Mouse (Mus musculus) left cerebral cortex, adult 18-20 months (tissue): ENCODE measurements at regions not wholly inside any gene's neighbourhood (a gene's known extent, or its start where the extent isn't known, plus 50 kb on each side); places are given as distances from the start of the nearest gene placed in this dataset.
"Not testable (repeated sequence)": the region's sequence is repeated elsewhere in the genome, so short reads cannot be mapped to it uniquely, and the experiment has no call there.

Experiments
- DNase-seq, 2 experiments: peaks; one replicate each; pipeline ENCODE4 v3.0.0; 2021 to 2022; ENCODE audit warnings: low spot score in 2 of 2, mixed read lengths in 1 of 2

DNA sequence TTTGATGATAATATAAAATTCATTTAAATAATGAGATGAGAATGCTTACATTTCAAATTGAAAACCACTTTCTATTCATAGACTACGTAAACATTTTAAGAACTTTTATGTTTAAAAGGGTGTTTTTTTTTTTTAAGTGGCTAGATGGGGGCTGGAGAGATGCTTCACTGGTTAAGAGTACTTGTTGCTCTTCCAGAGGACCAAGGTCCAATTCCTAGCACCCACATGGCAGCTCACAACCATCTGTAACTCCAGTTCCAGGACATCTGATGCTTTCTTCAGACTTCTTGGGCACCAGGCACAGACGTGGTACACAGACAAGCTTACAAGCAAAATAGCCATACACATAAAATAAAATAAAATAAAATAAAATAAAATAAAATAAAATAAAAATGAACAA is 239.5 kb downstream of the Mef2c start:
- no peak for DNase-seq

DNA sequence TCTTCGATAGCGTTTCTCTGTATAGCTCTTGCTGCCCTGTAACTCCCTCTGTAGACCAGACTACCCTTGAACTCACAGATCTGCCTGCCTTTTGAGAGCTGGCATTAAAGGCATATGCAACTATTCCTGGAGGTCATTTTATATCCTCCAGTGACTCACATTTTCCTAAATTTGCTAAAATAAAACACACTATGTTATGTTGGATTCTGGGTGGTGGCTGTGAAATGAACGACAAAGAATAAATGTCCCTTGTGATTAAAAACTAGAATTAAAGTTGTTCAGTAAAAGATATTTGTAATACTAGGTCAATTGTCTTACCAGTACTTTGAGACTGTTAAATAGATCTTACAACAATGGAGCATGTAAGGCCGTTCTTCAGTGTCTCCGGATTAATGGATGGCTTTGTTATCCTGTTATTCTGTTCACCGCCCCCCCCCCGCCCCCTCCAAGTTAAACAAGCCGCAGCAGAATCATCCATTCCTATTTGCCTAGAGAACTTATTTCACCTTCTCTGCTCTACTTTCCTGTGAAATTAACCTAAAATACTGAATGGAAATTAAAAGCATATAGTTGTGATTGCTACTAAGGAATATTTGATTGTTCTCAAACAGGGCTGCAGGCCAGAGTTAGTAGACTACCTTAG is 240.4 kb downstream of the Mef2c start:
- DNase-seq: no peak

DNA sequence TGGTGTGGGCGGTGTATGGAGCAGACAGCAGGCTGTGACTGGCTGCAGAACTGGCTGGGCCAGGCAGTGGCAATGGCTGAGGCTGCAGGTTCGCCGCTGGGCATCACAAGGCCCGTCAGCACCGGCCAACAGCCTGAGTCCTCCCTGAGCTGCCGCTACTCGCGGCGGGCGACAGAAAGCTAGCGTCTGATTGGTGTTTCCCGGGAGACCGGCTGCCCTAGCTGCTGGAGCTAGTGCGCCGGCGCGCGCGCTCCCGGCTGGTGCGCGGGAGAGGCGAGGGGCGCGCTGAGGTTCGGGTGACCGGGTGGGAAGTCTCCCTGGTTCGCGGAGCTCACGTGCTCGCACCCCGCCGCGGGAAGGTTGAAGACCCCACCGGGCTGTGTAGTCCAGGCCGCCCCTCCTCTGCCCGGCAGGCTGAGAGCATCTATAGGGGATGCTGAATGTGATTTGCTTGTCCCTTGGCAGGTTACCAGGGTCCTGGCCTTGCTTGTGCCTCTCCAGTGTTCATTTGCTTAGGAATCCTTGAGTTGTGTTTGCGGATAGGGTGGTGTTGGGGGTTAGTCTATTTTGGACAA is 241.2 kb downstream of the Mef2c start:
- DNase-seq: peak; percentile 91 to 94

DNA sequence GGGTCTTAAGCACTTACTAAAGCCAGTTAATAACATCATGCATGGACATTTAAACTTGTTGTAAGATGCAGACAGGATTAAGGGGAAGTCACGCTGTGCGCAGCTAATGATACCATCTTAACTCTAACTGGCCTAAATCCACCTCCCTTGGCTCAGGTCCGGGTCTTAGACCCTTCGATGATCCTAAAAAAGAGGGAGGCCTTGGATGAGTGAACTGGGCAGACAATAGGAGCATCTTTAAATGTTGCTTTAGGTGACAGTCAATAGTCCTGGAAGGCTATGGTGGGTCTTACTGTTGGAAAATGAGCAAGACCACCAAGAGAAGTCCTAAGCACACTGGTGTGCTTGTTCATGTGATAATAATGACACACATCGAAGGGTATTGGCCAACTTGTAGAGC is 242.1 kb downstream of the Mef2c start:
- no peak for DNase-seq

DNA sequence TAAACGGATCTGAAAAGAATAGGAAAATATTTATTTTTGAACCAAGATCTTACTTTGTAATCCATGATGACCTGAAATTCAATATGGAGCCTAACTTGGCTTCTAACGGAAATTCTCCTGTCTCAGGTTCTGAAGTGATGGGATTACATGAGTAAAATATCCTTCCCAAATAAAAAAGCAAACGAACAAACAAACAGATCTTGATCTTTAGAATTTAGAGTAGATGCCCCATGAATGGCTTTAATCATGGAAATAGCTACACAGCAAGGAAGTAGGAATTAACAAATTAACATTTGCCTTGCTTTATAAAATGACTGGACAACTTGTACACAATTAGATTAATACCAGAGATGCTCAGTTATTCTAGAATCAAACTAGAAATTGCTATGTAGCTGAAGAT is 243.8 kb downstream of the Mef2c start:
- DNase-seq: no peak

DNA sequence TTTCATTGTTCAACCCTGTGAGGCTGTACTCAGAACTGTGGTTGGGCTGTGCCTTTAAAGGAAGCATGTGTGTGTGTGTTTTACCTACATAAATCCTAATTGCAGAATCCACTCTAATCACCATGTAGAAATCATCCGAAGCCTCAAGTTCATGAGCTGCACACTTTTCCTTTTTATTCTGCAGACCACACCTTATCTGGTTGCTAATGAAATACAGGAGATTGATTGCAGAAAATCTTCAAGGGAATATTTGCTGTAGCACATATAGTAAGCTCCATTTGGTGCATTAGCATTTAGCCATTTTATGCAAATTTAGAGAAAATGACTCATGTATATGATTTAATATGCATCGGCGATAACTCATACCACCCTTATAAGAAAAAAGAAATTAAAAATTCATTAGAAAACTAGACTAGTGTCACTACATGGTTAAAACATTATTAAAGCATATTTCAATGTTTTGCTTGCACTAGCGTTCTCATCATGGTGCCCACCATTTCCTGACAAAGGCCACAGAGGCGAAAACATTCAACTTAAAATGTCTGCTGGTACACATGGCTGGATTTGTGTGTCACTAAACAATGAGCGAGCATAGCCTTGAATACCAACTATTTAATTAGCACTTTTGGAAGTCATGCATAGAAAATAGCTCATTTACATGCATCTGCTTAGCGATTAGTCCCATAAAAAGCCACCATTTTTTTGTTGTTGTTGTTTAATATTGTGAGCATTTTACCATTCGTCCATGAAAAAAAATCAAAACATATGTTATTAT is 245.7 kb downstream of the Mef2c start:
- no peak for DNase-seq

DNA sequence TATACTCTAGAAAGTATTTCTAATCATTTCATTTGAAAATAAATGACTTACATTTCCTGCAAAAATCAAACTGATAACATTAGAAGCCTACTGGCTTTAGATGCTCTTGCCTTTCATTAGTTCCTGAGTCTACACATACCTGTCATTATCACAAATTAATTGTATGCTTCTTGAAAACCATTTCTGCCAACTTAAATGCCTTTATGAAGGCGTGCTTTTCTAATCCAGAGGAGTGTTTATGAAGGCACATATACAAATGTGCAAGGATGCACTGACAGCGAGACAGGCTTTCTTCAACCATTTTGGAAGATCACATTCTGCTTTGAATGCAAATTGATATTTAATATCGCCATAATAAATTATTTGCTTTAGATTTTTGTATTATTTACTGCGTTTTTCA is 246.6 kb downstream of the Mef2c start:
- DNase-seq: no peak

DNA sequence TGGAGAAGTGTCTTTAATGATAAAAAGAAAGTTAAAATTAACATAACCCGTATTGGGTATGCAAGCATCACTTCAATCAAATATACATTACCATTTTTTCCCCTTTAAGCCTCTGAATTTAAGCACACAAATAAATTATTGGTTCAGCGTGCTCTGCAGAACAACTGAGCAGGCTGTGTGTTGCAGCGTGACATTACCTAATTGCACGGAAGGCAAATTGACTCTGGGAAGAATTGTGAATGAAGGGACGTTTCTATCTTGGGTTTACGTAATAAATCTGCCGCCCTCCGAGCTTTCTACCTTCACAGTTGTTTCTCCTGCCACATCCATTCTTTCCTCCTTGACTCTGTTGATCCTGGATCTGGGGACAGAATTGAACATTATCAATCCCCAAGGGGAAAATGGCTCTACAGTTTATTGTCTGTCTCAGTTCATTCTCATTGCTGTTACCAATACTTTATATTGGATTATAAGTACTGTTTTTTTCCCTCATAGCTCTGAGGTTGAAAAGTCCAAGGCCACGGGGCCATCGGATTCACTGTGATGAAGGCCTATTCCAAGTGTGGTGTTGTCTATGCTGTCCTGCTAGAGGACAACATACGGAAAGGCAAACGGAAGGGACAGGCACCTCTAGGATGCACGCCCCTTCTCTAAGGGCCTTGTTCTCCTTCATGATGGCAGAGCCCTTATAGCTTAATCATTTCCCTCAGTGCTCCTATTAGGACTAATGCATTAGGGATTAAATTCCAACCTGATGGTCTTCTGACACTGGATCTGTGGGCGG is 256.7 kb downstream of the Mef2c start:
- DNase-seq: no peak

DNA sequence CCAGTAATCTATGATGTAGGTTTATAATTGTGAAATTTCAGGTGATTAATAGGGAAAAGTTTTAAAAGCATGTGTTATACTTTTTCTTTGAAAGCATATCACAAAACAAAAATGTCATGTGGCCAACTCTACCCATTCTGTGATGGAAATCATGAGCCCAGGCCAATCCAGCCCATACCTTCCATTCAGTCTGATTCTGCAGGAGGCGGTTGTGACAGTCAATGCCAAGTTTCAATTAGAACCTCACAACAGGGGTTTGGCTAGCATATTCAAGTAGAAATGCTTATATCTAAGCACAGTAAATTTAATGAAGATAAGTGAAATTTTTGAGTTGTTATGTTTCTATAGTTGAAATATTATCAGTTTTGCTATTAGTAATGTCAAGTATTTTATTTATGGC is 258.6 kb downstream of the Mef2c start:
- no peak for DNase-seq

DNA sequence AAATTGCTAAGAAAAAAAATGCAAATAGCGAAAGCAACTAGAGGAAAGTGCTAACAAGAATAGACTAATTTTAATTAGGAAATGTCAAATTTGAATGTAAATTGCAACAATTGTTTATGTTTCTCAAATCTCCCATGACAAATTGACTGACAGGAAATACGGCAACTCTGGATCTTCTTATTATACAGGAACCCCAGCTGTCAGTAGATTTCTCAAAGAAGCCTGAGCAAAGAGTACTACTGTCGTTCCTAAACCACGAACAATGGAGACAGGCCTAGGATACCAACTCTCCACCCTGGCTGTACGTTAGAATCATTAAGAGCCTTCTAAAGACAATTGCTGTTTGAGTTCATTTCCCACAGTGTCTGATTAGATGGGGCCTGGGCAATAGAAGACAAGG is 259.5 kb downstream of the Mef2c start:
- DNase-seq: not testable (repeated sequence)

DNA sequence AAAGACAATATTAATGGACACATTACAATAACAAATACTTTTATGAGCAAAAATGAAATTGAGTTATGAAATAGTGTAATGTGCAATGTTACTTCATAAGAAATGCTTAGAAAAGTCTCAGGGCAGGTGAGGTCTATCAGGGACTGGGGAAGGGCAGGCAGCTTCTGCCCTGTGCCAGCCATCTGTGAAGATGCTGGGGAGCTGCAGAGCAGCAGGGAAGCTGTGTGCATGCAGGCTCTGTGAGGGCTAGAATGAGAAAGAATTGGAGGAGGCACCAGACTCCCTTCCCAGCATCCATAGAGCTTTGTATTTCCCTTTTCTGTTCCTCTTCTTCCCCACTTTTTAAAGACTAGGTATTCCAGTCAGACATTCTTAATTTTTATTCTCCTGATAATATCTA is 281.8 kb downstream of the Mef2c start:
- no peak for DNase-seq

DNA sequence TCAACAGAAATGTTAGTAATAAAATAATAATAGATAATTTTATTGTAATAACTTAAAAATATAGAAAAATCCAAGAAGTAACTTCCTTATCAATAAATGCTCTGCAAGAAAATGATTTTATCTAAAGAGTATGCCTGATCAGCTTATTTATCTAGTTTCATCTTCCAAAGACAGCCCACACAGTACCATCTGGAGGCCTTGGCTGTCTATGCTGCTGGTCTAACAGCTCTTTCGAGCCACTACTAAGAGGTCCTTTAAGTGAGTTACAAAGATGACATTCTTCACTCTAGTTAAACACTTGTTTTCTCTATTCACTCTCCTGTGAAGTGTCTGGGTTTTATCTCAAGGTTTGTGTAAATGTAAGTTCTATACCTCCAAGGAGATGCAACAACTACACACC is 305.7 kb downstream of the Mef2c start:
- no peak for DNase-seq

DNA sequence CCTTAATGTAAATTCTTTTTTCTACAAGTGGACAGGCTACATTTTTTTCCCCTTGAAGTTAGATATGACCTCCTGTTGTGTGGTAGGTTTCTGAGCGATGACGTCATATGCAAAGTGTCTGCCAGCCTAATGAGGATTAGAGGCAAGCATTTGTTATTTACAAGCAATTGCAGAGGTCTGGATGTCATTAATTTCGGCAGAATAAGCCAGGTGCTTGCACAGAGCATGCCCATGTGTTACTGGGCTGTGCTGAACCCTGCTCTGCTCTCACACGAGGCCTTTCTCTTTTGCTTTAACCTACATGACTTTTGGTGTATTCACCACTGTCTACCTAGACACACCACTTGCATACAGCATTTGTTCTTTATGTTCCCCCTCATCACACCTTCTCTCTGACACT is 316.5 kb downstream of the Mef2c start:
- DNase-seq: no peak

DNA sequence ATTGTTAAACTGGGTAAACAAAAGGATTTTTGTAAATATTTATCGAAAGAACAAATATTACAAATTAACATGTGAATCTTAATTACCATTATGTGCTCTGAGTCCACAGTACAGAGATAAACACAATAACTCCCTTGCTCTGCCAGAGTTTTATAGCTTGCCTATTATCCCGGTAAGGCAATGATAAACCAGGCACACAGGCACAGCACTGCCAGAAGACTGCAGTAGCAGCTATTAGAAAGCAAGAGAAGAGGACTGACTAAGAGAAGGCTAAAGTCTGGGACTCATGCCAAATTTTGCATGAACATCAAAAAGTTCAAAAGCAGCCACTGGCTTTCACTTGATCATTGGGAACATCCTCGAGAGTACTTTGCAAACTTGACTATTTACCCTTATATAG is 316.9 kb downstream of the Mef2c start:
- no peak for DNase-seq

DNA sequence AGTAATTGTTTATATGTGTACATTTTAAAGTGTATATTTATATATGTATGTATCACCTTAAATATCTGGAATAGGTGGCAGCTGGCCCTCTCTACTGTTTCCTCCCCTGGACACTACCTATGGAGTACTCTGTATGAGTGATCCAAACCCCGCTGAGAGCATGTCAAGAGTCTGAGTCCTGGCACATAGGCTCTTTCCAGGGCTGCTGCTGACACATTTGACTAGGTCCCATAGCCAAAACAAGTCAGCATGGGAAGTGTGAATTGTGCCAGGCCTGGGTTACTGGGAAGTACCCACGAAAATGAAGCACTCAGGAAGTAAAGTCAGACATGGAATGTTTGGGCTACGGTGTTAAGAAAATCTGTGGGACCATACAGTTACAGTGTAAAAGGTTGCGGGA is 321.1 kb downstream of the Mef2c start:
- no peak for DNase-seq

DNA sequence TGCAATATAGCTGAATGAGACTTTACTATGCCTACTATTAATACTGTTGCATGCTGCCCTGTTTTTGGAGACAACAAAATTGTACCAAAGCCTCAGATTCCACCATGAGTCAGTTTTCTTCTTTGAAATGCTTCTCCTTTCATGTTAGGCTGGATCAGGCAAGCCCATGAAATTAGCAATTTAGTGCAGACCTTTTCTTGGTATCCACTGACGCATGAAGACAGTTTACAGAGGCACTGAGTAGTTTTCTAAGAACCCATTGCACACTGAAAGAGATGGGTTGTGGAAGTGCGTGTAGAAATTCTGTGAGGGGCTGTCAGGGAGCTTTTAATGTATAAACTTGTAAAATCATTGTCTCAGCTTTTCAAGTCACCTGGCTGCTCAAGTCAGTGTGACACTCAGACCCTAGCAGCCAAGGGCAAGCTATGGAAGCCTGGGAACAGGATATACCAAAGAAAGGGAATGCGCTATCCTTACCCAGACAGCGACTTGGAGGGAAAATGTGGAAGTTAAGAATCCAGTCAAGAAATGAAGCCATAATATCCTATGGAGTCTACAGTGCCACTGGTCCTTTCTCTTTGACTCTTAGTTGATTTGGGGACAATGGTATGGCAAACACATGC is 323.1 kb downstream of the Mef2c start:
- no peak for DNase-seq

DNA sequence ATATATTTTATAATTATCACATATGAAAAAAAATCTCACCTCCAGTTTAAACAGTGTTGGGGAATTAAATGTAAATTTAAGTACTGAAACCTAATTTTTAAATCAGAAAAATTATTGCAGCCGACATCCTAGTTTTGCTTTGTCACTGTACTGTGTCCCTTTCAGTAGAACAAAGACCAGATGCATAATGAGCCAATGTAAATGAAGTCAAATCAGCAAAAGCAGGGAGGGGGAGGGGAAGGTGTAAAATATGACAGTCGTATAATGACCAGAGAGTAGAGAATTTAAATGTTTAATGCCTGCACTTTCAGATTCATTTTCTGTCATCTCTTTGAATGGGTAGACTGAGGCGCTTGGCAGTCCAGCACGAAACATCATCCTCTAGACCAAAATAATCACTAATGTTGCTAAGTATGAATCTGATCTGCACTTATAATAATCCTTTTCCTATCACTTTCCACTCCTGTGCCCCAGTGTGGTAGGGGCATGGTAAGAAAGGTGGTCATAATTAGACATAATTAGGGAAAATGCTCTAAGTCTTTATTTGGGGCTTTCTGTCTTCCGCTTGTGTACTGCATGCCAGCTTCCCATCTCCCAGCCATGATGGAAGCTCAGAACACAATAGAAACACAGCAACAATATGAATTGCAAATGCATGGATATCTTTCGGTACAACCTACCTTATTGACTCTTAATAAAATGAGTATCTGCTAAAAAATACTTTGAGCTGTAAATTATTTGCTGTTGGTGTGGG is 356.0 kb upstream of the Tmem161b start:
- no peak for DNase-seq

DNA sequence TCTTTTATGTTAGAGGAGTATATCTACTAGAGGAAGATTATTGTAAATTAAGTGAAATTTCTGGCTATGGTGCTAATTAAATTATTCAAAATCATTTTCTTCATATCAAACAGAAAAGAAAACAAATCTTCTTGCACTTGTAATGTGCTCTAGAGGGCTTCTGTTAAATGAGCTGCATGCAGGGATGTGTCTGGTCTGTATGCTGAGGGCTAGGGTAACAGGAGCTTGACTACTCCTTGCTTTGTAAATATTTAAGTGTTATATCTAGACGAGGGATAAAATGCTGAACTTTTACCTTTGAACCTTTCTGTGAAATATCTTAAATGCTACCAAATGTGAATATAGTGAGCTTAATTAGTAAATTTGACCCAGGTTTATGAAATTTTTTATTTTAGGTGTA is 354.9 kb upstream of the Tmem161b start:
- no peak for DNase-seq

DNA sequence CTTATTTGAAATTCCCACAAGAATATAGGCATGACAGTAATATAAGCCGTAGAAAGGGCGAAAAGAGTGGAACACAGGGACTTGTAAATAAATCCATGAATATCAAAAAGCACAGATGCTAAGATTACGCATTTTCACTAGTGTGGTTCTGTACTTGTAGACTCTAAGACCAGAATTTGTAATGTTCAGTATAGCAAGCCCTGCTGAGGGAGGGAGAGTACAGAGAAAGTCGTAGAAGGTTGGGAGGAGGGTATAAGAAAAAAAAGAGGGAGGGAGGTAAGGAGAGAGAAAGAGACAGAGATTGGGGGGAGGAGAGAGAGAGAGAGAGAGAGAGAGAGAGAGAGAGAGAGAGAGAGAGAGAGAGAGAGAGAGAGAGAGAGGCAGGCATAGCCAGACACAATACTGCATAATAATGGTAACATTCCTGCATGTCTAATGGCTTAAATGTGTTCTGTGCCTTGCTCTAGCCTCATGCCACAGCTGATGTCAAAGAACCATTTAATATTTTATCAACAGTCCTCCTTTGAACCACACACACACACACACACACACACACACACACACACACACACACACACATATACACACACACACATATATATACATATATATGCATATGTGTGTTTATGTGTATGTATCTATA is 354.1 kb upstream of the Tmem161b start:
- DNase-seq: no peak

DNA sequence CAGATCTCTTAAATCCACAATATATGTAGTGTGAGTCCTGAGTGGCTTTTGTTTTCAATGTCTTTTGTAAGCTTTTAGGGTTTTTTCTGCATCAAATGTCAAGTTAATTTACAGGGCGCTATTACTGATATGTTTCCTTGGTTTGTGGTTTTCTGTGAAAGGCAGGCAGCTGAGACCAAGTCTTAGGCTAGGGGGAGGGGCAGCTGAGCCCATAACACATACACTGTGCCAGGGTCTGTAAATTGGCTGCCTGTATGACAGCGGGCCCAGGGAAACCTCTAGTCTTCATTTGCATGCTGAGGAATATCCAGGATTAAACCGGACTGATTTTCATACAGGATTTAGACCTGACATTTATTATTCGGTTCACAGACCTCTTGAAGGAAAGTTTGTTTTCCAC is 353.2 kb upstream of the Tmem161b start:
- no peak for DNase-seq
